Mouse (Mus musculus) lung, postnatal 0 days (tissue): ENCODE data around the gene Tada2a.

ENCODE experiments used
- CTCF ChIP-seq: IDR thresholded peaks from 2 replicates; pipeline ENCODE4 v1.5.1; 2016; ENCODE audit warnings: antibody characterized with exemption, mild to moderate bottlenecking
- EP300 ChIP-seq: IDR thresholded peaks from 2 replicates; pipeline ENCODE4 v1.6.1; 2016; ENCODE audit warnings: antibody characterized with exemption, mild to moderate bottlenecking, control low read depth

DNA sequence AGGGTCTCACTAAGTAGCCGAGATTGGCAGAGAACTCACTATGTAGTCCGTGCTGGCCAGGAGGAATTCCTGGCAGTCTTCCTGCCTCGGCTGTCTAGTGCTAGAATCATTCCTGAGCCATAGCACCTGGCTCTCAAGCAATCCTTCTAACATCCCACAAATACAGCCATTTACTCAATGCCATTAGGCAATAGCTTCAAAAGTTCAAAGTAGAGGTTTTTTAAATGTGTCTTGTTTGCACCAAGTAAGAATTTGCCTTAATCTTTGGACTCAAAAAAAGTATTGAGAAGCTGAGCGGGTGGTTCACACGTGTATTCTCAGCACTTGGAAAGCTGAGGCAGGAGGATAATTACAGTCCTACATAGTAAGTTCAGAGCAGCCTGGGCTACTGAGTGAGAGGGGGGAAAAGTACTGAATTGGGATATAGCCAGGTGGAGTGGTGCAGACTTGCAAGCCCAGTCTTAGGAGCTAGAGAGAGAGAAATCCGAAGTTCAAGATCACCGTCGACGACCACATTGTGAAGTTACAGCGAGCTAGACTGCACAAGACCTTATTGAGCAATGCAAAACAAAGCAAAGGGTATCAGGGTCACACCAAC lies 15.9 kb upstream of the Tada2a start:
- TF ChIP-seq CTCF, result no peak
- no peak for TF ChIP-seq EP300
